Mouse (Mus musculus): ENCODE measurements at regions not wholly inside any gene's neighbourhood (a gene's known extent, or its start where the extent isn't known, plus 50 kb on each side); places are given as distances from the start of the nearest gene placed in this dataset.

DNA sequence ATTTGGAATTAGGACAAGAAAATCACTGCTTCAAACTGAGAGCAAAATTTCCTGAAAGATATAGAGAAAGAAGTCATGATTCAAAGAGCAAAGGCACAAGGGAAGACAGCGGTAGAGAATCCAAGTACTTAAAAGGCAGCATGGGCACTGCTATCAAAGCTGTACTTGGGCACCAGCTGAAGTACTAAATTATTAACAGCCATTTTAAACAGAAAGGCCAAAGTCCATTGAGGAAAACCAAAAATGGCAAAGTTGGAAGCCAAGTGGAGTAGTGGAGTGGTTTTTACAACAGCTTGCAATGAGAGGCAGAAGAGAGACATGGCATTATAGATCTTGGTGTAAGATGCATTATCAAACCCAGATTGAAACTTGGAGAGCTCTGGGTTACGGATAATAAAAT, 291.8 kb upstream of the Mpdz start:
- DNase-seq (ENCODE audit: low spot score in 2 of 2), result no peak

DNA sequence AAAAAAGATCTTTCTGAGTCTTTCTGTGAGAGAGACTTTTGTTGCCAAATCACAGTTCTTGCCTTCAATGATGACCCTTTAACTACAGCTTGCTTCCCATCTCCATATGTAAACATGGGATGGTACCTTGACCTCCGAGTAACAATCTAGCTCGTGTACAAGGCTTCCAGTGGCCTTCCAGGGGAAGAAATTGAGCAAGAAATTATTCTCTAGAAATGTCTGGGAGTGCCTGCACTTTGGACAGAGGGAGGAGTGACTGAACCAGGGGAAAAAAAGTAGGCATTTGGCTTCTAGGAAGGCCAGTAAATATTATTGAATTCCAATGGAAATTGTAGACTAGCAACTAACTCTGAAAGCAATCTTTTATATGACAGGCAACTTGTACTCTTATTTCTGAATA, 287.8 kb upstream of the Mpdz start:
- DNase-seq (ENCODE audit: low spot score in 2 of 2), result no peak

DNA sequence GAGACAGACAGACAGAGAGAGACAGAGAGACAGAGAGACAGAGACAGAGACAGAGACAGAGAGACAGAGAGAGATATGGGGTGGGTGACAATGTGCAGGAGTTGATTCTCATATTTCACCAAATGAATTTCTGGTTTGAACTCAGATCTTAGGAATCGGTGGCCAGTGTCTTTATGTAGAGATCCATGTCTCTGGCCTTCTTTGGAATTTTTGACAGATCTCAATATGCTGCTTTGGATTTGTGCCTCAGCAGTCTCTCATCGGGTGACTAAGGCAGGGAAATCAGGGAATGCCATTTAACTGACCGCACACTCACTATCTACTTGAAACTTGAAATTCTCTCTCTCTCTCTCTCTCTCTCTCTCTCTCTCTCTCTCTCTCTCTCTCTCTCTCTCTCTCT, 286.3 kb upstream of the Mpdz start:
- no peak for DNase-seq (ENCODE audit: low spot score in 2 of 2)

DNA sequence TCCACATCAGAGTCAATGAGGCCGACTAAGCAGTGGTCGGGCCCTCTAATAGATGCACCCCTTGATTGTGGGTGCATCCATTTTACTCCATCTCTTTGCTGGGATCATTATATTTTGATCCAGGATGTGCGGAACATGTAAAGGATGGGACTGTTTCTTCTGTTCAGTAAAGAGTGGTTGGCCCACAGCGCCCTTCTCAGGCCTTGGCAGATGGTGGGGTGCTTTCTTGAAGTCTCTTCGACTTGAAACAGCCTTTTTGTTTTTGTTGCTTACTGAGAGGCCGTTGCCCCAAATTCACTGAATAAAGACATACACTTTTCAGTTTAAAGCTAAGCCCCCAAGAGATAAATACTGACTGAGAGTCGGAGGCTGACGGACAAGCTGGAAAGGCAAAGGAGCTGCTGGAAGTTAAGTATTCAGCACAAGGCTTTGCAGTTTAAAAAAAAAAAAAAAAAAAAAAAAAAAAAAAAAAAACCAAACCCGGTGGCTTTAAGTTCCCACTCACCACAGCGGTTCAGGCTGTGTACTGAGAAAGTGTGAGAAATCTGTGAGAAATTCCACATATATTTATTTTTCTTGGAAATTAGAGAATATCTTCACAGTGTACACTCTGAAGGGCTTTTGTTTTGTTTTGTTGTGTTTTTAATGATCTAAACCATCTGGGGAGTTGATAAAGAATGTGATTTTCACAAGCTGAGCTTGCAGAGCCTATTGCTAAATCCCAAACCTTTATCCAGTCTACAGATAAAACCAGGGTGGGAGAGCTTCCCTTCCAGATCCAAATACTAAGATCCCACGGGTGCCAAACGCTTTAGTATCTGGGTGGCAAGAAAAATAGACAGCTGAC, 285.3 kb upstream of the Mpdz start:
- DNase-seq (ENCODE audit: low spot score in 2 of 2), result no peak

DNA sequence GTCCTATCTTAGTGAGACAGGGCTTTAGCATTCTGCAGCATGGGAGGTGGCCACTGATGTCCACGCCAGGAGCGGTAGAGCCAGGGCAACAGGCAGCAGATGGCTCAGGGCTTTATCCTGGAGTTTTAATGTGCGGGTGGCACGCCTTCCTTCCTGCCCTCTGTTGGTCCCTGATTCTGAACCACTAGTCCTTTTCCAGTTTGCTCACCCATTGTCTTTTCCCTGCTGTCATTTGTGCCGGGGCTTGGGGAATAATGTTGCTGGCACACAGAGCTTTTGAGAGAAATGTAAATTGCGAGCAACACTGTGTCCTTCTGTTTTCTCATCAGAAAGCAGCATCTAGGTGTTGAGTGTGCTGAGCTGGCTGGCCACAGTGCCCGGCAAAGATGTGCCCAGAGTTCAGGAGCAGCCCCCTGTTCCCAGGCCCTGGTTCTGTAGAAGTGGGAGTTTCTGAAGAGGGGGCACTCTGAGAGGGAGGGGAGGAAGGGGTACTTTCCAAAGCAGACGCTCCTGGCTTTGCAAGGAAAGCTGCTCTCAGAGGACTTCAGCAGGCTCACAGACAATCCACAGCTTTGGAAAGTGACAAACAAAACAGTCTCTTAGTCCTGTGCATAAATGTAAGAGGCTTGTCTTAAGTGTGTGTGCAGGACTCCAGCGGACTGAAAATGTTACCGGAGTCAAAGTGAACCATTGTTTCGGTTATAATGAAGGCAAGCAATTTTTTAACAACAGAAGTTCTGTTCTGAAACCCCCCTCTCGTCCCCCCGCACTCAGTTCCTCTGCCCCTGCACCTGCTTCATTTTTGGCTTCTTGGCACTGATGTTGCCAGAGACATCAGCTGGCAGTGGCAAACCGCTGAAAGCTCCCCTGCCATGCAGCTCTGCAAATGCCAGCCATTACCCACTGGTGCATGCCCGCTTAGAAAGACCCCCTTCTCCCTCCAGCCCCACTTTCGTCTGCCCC, 284.4 kb upstream of the Mpdz start:
- peak in 1 of 2 experiments; percentile 16 for DNase-seq (ENCODE audit: low spot score in 2 of 2)

DNA sequence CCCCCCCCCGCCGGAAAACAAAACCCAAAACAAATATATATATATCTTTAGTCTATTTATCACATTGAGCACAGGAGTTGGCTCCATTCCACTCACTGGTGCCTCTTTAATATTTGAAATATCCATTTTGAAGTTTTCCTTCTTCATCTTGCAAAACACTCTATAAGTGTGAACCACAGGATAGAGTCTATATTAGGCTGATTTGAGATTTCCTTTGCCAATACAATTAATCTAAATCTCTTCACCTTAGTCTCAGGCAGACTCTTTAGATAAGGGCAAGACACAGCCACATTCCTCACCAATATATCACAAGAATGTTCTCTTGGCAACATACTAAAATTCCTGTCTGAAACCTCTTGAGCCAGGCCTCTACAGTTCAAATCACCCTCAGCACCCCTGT, 282.1 kb upstream of the Mpdz start:
- no peak for DNase-seq (ENCODE audit: low spot score in 2 of 2)

DNA sequence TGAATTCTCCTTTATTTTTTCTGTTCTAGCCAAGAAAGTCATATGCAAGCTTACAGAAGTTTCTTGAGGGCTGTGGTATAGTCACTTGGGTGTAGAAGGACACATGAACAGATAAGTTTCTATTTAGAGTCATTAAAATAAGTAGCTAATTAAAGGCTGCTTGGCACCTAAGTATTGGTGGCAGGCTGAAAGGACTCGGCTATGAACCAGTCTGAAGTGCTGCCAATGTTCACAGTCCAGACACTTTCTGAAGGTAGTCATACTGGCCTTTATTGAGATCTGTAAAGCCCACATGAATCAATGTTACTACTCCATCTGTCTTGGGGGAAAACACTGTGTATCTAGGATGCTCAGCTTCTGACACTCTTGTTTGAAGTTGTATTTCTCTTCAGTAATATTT, 269.8 kb upstream of the Mpdz start:
- no peak for DNase-seq (ENCODE audit: low spot score in 2 of 2)

DNA sequence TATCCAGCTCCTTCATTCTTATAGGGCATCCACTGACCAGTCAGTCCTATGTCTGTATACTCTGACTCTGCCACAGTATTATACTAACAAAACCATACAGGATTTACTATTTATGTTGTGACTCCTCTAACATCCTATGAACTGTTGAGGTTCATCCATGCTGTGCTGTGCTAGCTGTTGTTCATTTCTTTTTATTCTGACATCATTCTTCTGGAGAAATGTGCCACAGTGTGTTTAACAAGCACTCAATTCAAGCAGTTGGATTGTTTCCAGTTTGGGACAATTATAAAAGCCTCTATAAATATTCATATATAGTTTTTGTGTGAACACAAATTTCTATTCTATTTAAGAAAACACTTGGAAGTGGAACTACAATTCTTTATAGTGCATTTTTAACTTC, 252.6 kb upstream of the Mpdz start:
- DNase-seq (ENCODE audit: low spot score in 2 of 2), result no peak

DNA sequence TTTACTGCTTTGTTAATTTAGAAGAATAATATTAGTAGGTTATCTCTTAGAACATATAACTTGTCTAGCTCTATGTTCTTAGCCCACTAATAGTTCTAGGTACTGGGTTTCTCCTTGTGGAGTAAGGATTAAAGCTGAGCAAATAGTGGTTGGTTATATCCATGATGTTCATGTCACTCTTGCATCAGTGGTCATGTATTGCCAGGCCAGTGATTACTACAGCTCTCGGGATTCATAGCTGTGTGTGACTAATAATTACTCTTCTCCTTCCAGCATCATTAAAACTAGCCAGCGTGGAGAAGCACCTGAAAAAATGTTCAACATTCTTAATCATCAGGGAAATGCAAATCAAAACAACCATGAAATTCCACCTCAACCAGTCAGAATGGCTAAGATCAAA, 234.6 kb upstream of the Mpdz start:
- DNase-seq (ENCODE audit: low spot score in 2 of 2), result no peak

DNA sequence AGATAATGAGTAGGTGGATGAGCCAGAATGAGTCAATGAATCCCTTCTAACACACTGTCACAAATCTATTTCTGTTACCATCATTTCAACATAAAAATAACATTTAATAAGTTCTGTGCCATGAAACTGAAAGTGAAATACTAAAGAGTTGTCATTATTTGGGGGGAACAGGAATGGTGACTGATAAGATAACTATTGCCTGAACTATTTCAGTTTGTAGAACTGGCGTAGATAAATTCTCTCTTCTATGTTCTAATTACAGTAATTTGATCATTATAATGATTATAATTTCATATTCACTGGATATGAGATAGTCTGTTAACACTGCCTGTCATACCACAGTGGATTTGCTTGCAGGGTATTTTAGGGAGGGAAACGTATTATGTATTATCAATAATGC, 232.3 kb upstream of the Mpdz start:
- DNase-seq (ENCODE audit: low spot score in 2 of 2), result no peak

DNA sequence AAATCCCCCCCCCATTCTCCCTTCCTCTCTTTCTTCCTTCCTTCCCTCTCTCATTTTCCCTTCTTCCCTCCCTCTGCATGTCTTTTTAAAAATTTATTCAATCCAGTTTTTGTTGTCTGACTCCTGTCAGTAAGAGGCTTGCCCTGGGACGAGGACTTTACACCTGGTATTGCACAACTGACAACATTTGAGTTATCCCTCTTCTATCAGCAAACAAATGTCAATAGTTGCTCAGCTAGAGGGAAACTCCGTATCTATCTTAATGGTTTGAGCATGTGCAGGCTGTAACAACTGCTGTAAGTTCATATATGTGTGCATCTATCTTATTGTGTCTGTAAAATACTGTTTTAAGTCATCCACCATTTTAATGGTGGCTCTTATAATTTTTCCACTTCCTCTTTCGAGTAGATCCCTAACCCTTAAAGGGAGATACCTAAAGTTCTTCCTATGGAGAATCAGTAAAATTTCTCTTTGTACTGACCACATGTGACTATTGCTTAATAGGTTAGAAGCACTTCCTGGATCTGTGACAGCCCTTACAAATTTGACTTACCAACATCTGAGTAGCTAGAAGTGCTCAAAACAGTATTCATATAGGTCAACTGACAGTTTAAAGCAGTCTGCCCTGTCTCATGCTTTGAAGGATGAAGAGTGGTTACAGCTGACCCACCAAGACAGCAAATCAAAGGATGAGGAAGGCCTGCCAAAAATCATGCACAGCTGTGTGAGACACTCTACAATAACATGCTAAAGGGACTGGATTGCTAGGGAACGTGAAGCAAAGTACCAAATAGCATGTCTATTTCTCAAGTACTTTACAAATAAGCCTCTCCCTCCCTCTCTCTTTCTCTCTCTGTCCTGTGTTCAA, 231.0 kb upstream of the Mpdz start:
- DNase-seq (ENCODE audit: low spot score in 2 of 2), result no peak

DNA sequence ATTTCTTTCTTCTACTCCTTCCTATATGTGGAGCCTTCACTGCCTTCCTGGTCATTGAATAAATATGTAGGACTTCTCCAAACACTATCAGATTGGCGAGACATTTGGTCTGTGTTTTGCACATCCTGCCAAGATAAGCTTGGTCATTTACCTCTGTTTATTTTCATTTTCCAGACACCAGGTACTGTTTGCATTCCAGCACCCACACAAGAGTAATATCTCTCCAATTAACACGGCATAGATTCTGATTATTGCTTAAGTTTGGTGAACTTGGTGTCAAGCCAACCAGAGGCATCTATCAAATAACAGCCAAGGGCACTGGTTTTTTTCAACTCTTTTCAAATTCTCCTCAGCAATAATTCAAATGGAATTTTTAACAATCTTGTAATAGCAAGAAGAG, 229.4 kb upstream of the Mpdz start:
- no peak for DNase-seq (ENCODE audit: low spot score in 2 of 2)

DNA sequence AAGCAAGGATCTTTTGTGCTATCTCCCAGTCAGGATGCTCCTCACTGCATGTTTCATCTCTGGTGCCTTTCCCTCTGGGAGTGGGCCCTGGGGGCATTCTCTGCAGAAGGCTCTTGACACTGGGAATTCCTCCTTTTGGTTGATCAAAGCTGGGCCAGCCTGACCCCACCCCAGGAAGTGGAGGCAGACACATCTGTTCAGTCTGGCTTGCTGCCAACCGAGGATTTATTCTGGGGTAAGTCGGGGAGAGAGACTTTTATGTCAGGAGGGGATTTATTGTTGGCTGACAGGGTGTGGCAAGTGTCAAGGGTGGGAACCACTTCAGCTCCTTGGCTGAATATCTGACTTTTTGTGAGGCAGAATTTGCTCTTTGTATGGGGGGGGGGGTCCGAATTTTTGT, 226.6 kb upstream of the Mpdz start:
- no peak for DNase-seq (ENCODE audit: low spot score in 2 of 2)

DNA sequence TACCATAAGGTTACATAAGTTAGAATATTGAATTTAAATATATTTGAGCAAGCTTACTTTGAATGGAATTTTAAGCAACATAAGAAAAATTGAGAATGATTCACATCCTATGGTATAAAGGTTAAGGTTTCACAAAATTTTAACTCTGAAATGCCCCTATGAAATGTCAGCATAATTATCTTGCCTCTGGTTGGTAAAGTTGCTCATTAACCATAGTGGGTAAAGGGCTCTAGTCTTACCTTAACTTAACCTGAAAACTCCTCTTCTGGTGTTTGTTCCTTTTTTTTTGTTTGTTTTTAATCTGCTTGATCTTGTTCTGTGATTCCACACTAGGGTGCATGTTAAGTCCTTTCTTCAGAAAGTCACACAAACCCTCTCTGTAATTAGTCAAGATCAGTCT, 218.5 kb upstream of the Mpdz start:
- no peak for DNase-seq (ENCODE audit: low spot score in 2 of 2)

DNA sequence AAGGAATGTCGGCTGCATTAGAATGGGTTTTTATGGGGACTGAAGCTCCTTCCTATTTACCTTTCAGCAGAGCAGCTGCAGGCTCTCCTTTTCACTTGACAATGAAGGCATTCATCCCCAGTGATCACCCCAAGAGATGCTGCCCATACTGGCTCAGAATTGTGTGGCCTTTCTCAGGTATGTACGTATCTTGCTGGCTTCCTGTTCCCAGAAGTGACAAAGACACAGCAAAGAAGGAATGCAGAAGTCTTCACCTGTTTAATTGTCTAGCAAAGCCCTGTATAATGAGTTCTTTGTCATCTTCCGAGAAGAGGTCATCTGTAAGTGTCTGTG, 185.8 kb upstream of the Mpdz start:
- DNase-seq (ENCODE audit: low spot score in 2 of 2), result no peak

DNA sequence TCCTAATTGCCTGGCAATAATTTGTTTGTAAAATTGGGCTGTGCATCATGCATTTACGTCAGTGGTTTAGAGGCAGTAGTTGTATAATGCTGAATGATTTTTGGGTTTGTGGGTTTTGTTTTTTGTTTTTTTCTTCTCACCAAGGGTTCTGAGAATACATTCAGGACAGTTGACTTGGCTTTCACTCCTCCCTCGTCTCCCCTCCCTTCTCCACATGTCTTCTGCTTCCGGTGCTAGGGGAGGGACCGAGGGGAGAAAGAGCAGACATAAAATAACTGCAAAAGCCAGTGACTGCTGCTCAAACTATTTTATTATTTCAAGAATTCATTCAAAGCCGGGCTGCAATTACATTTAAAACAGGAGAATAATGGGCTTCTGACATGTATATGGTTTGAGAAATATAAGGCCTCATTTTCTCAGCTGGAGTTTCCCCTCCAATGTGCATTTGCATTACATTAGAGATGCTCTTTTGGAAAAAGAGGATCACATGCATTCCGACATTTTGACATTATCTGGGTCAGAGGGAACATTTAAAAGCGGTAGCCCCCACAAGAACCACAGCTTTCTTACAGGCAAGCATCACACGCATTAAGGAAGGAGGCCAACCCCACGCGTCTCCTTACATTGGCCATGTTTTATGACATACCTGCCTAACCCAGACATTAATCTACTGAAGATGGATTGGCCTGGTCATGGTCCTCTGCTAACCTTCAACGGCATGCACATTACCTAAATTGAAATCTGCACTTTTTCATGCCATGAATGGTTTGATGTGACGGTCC, 185.3 kb upstream of the Mpdz start:
- DNase-seq (ENCODE audit: low spot score in 2 of 2), result no peak

DNA sequence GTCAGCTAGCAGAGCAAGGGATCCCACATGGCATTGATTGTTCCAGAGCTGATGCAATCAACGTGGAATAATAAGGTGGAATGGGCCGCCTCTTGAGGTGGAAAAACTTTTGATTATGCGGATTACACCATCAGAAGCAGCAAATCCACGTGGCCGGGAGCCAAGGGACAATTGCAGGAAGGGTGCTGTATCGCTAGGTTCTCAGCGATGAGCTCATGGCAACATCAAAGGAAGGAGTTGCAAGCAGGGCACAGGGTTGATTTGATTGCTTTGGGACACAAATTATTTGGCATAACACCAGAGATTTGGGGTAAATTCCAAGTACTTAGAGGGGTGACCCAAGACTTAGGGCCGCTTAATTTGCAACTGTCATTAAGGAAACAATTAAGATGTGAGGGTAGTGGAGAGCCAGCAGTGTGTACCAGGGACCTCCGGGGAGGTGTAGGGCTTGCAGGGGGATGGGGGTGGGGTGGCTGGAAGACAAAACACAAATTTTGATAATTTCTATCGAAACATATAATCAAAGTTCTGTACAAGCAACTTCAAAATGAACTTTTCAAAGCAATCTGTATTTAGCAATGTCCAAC, 182.8 kb upstream of the Mpdz start:
- DNase-seq (ENCODE audit: low spot score in 2 of 2), result no peak

DNA sequence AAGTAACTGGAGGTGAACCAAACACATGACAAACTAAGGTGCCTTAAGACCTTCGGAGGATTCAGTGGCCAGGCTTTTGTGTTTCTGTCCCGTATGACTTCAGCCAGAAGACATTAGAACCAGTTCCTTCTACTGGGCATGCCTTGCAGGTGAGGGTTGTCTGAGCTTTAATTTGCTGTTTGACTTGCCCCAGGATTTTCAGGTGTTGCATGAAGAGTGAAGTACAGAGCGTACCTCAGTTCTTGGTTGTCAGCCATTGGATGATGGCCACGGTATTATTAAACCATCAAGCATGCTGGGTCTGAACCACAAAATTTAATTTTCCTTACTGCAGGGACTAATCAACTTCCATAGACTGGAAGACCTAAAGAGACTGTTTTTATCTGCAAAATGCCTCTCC, 181.5 kb upstream of the Mpdz start:
- no peak for DNase-seq (ENCODE audit: low spot score in 2 of 2)

DNA sequence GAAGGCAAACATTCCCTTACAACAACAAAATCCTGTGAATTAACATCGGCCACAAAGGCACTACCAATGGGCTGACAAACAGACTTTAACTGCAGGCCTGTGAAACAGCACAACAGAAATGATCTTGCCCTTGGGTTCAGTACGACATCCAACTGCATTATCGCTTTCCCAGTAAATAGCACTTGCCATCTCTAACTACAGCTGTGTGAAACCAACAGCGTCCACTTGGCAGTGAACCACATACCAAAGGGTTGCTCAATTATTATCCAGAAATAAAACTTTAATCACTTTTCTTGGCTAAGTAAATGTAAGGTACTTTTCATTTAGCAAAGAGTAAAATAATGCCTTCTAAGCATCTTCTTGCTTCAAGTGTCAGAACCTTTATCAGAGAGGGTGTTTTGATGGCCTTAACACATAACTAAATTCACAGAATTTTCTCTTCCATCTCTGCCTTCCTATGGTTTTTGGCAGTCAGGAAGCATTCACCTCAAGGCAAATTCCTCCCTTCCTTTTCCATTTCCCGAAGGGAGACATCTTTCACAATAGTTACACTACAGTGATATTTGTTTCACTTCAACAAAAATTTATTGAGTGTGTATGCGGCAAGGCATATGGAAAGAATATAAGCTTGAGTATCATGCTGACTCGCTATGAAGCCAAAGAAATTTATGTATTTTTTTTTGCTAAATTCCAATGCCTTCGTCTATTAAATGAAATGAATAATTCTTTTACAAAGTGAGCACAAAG, 178.9 kb upstream of the Mpdz start:
- no peak for DNase-seq (ENCODE audit: low spot score in 2 of 2)

DNA sequence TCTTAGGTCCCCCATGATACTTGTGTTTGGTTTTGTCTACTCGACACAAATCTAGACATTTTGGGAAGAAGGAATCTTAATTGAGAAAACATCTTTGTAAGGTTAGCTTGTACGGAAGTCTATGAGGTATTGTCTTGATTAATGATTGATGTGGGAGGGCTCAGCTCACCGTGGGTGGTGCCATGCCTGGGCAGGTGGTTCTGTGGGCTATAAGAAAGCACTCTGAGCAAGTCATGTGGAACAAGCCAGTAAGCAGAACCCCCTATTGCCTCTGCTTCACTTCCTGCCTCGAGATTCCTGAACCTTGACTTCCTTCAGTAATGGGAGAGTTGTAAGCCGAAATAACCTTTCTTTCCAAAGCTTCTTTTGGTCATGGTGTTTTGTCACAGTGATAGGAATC, 174.6 kb upstream of the Mpdz start:
- DNase-seq (ENCODE audit: low spot score in 2 of 2), result no peak
